Mouse (Mus musculus) macrophage (primary cell): ENCODE measurements at regions not wholly inside any gene's neighbourhood (a gene's known extent, or its start where the extent isn't known, plus 50 kb on each side); places are given as distances from the start of the nearest gene placed in this dataset.

Source experiments
- H3K27ac ChIP-seq: fragments of 350-480 bp; formaldehyde crosslinking; 2 replicates; pipeline ENCODE4 v1.9.0; 2021
- H3K36me3 ChIP-seq: fragments of 350-480 bp; formaldehyde crosslinking; 2 replicates; pipeline ENCODE4 v1.9.0; 2021; ENCODE audit errors: inconsistent target
- H3K4me3 ChIP-seq: fragments of 350-480 bp; formaldehyde crosslinking; 2 replicates; pipeline ENCODE4 v1.9.0; 2021; ENCODE audit errors: inconsistent target
- H3K79me2 ChIP-seq: fragments of 350-480 bp; formaldehyde crosslinking; 2 replicates; pipeline ENCODE4 v1.9.0; 2021; ENCODE audit errors: inconsistent target
- WGBS: methylation state at CpG from one replicate; pipeline ENCODE4 v1.1.7; 2026; ENCODE audit warnings: inconsistent platforms; ENCODE audit not compliant: missing documents; 5-methylcytosine and 5-hydroxymethylcytosine counted together

DNA sequence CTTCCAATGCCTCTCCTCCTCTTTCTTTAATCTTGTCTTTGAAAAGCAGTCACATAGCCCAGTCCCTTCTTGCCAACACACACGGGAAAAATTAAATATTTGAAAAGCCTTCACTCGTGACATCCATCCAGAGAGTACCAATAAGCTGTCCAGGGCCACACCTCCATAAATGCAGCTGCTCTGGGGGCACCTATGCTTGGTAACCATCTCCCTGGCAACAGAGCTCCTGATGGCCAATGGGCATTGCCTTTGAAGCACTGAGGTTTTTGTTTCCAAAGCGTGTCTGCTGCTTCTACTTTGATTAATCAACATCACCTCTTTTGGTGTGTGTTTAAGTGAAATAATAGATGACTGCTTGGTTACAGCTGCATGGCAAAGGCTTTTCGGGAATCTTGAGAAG lies 319.1 kb downstream of the Icos start:
- no peaks in the 10 kb centered on the region for H3K79me2 ChIP-seq
- H3K36me3 ChIP-seq: no peaks in the 10 kb centered on the region
- H3K4me3 ChIP-seq: no peak overlapping the region
- WGBS: 81% methylated on average over 4 of the region's 4 CpGs
- no peak overlapping the region for H3K27ac ChIP-seq

DNA sequence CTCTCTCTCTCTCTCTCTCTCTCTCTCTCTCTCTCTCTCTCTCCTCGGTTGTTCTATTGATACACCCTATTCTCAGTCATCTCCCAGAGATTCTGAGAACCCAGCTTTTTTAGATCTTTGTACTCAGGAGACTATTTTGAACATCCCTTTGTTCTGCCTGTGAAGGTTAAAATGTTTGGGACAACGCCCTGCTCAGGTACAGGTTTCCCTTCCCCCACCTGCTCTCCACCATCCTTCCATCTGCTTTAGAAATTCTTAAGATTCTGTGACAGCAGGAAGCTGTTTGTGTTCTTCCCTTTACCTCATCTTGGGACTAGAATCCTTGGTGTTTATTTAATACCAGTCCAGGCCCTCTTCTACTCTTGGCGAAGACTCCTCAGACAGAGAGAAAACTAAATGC lies 319.6 kb downstream of the Icos start:
- no peak overlapping the region for H3K27ac ChIP-seq
- H3K36me3 ChIP-seq: no peaks in the 10 kb centered on the region
- 81% methylated on average over 3 of the region's 3 CpGs for WGBS
- H3K79me2 ChIP-seq: no peaks in the 10 kb centered on the region
- no peak overlapping the region for H3K4me3 ChIP-seq

DNA sequence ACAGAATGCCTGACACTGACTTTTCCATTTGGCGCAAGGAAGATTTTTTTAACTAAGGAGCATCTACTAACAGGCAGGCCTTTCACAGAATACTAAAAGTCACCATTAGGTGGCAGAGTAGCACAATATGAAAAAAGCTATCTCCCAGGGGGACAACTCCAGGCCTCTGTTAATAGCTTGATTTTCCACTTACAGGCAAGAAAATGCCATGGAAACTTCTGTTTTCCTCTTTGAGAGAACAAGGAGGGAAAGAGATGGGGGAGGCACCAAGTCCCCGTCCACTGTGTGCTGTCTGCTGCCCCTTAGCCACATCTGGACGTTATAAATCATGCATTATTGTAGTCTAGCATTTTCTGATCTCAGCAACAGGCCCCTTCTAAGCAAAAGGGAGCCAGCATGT lies 320.3 kb downstream of the Icos start:
- WGBS: 62% methylated on average over 3 of the region's 3 CpGs
- Histone ChIP-seq H3K79me2 (no peaks in the 10 kb centered on the region), H3K36me3 (no peaks in the 10 kb centered on the region), H3K27ac (no peak overlapping the region), H3K4me3 (no peak overlapping the region)

DNA sequence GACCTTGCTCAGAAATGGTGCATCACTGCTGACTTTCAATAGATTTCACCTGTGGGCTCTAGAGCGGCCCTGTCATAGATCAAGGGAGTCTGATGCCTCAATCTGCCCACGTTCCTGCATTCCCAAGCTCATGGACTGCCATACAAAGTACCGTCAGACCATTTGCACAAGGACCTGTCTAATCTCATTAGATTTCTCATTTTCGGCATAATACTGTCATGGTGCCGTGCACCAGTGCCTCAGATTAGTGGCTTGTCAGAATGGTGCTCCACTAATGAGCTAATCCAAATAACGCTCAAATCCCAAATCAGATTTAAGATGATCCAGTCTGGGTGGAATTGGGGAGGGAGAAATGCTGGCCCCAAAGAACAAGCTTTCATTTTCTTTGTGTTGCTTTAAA lies 321.1 kb downstream of the Icos start:
- WGBS: 92% methylated on average over 6 of the region's 6 CpGs
- Histone ChIP-seq H3K79me2 (no peaks in the 10 kb centered on the region), H3K27ac (no peak overlapping the region), H3K36me3 (no peaks in the 10 kb centered on the region), H3K4me3 (no peak overlapping the region)

DNA sequence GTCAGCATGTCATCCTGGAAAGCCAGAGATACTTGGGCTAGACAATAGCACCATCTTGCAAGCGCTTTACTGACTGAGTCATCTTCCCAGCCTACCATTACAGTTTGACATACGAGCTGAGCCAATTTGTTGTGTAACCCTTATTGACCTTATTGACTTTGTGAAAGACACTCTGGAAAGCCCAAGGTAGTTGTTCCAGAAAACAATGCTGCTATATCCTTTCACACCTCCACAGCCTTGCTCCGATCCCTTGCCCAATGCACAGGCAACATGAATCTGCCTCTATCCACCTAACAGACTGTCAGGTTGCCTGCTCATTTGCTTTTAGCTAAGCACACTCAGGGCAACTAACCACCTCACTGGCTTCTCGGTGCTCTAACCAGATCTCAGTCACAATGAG lies 322.8 kb downstream of the Icos start:
- H3K36me3 ChIP-seq: no peaks in the 10 kb centered on the region
- no peak overlapping the region for H3K4me3 ChIP-seq
- 85% methylated on average over 4 of the region's 4 CpGs for WGBS
- no peaks in the 10 kb centered on the region for H3K79me2 ChIP-seq
- no peak overlapping the region for H3K27ac ChIP-seq

DNA sequence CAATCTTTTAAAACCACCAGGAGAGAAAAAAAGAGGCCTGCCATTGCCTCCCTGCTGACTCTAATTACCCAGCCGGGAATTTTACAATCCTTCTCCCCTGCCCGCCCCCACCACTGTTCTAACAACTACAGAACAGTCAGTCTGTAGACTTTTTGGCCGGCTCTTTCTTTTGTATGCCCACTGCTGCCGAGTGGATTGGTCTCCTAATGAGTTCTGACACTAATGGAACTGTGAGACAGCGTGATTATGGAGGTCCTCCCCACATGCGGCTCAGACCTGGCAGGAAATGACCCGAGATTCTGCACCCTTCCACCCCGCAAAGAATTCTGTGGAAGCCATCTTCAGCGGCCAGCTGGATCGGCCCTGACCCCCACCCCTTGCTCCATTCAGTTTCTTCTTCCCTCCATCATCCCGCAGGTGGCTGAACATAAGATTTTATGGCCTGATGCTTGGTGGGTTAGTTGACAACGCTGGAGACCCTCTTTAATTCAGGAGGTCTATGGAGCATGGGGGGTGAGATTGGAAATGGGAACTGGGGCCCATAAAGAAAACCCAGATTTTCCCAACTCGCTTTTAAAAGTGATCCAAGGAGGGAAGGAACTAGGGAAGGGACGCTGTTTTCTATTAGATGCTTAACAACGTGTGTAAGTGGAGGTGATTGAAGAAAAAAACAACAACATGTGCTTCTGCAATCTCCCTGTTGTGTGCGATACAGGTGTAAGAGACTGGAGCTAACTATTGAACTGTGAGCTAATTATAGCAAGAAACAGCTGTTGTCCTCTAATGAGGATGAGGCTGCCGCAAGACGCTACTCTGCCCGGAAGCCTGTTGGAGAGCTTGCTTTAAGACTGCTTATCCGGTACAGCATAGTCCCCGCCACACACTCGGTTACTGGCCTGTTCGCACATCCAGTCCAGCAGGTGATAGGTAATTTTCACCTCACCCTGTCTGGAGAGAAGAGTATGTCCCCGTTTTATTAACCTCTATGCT lies 323.6 kb downstream of the Icos start:
- Histone ChIP-seq H3K79me2 (no peaks in the 10 kb centered on the region), H3K36me3 (no peaks in the 10 kb centered on the region), H3K4me3 (no peak overlapping the region), H3K27ac (no peak overlapping the region)
- WGBS: 68% methylated on average over 24 of the region's 24 CpGs

DNA sequence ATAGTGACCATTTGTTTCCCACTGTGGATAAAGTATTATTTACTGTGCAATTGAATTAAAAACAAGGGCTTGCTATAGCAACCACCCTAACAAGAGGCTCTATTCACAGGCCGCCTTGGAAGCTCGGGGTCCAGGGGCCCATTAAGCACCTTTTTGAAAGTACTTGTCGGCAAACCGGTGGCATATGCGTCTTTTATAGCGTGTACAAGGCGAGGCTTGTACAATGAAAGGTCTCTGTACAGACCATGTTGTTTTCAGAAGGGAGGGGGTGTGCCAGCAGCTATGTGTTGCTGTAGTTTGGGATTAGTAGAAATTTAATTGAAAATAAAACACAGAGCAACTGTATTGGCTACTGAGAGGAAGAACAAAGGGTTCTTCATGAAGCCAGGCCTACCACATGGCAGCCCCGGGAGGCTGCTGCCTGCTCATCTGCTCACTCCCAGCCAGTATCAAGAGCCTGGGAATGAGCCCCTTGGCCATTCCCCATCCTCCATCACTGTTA lies 324.9 kb downstream of the Icos start:
- Histone ChIP-seq H3K79me2 (no peaks in the 10 kb centered on the region), H3K27ac (no peak overlapping the region), H3K4me3 (no peak overlapping the region), H3K36me3 (no peaks in the 10 kb centered on the region)
- 98% methylated on average over 8 of the region's 8 CpGs for WGBS

DNA sequence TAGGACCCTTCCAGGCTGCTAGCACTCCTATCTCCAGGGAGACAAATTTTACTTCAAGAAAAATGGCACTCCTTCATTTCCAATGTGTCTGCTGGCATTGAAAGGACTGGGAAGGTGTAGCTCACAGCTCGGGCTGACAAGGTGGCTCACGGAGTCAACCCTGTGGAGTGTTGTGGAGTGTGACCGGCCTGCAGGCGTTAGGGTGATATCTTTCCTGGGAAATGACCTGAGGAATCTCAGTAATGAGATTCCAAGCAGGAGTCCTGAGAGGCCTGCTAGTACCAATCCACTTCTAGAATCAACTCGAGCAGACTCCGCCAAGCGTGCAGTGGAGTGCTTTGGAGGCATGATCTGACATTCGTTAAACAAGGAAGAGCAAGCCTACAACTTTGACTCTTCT lies 328.6 kb downstream of the Icos start:
- Histone ChIP-seq H3K36me3 (no peaks in the 10 kb centered on the region), H3K4me3 (no peak overlapping the region), H3K27ac (no peak overlapping the region), H3K79me2 (no peaks in the 10 kb centered on the region)
- 95% methylated on average over 8 of the region's 8 CpGs for WGBS

DNA sequence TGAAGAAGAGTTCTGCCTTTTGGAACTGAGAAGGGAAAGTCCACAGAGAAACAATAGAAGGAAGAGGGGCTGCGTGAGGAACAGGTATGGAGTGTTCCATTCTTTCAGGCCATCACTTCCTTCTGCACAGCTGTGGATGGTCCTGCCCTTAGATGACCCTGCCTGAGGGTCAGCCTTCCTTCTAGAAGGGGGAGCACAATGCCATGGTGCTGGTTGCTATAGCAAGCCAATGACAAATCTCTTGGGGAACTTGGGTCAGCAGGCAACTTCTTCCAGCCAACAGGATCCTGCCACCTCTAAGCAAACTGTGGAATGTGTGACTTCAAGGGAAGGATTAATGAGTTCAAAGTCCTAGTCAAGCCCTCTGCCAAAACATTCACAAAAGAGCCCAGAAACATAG lies 329.1 kb upstream of the Pard3b start:
- Histone ChIP-seq H3K79me2 (no peaks in the 10 kb centered on the region), H3K4me3 (no peak overlapping the region), H3K36me3 (no peaks in the 10 kb centered on the region), H3K27ac (no peak overlapping the region)
- 67% methylated on average over 1 of the region's 1 CpGs for WGBS

DNA sequence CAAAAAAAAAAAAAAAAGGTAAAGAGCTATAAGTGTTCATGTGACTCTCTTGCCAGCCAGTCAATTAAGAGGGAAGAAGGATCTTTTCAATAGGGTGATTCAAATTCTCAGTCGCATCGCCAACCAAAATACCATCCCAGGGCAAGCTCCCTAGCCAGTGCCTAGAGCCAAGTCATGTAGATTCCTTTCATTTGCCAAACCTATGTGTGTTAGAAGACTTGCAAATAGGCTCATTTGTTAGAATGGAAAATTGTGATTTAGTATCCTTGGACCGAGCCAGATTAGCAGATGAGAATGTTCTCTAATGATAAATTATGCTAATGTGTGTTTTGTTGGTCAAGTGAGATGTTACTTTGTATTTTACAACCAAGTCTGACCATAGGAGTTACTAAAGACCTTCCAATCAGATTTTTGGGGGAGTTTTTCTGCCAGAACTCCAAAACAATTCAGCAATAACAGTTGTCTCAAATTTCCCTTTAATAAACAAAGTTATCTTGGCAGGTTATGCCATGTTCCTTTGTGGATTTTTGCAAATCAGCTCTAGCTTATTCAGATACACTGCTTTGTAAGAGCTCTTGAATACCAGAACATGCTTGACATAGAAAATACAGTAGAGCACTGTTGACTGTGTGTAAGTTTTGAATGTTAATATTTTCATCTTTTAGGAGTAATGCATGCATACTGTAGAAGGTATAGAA lies 328.4 kb upstream of the Pard3b start:
- no peak overlapping the region for H3K4me3 ChIP-seq
- WGBS: 90% methylated on average over 3 of the region's 3 CpGs
- no peak overlapping the region for H3K27ac ChIP-seq

DNA sequence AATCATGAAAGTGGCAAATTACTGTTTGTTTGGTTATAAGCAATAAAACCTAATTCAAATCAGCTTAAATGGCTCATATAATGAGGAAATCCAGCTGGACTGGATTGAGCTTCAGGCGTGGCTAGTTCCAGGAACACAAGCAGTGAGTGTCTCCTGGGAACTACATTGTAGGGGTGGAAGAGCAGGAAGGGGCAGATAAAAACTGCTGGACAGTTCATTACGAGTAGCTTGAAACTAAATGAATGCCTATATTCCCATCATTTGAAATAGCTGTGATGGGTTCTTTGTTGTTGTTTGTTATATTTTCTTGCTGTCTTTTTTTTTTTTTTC lies 327.9 kb upstream of the Pard3b start:
- no peak overlapping the region for H3K4me3 ChIP-seq
- no peak overlapping the region for H3K27ac ChIP-seq
- H3K79me2 ChIP-seq: no peaks in the 10 kb centered on the region
- H3K36me3 ChIP-seq: no peaks in the 10 kb centered on the region
- WGBS: 79% methylated on average over 2 of the region's 2 CpGs

More for the DNA sequence above, 328.4 kb upstream of the Pard3b start:
- H3K79me2 ChIP-seq: no peaks in the 10 kb centered on the region
- H3K36me3 ChIP-seq: no peaks in the 10 kb centered on the region

DNA sequence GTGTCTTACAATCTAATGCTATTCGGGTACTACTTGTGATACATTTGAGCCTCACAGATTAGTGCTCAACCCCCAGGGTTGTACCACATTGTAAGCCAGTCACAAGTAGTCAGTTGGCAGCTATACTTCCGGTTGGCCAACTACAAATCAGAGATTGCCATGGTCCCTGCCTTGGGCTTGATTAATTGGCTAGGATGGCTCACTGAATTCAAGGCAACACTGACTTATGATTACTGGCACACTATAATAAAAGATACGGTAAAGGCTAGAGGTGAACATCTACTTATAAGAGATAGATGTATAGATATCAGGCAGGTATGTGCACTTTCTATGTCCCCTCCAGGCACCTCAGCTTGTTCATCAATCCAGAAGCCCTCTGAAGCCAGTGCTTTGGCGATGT lies 325.4 kb upstream of the Pard3b start:
- Histone ChIP-seq H3K36me3 (no peaks in the 10 kb centered on the region), H3K27ac (no peak overlapping the region), H3K79me2 (no peaks in the 10 kb centered on the region), H3K4me3 (no peak overlapping the region)
- WGBS: 90% methylated on average over 4 of the region's 4 CpGs

DNA sequence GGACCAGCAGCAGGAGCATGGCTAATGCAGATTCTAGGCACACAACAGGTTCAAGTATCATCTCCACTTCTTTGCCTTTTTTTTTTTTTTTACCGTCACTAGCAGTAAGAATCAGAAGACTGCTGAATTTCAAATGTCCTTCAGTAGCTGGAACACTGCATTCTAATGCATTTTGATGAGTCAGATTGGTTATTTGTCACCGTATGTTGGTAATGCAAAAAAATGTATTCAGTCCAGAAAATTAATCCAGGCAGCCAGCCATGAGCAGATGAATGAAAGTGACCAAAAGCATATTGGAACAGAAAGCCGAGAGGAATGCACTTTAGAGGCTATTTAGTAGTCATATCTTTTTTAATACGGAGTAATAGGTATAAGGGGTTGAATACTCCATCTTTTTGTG lies 322.4 kb upstream of the Pard3b start:
- Histone ChIP-seq H3K4me3 (no peak overlapping the region), H3K27ac (no peak overlapping the region), H3K79me2 (no peaks in the 10 kb centered on the region), H3K36me3 (no peaks in the 10 kb centered on the region)
- WGBS: 92% methylated on average over 4 of the region's 4 CpGs

DNA sequence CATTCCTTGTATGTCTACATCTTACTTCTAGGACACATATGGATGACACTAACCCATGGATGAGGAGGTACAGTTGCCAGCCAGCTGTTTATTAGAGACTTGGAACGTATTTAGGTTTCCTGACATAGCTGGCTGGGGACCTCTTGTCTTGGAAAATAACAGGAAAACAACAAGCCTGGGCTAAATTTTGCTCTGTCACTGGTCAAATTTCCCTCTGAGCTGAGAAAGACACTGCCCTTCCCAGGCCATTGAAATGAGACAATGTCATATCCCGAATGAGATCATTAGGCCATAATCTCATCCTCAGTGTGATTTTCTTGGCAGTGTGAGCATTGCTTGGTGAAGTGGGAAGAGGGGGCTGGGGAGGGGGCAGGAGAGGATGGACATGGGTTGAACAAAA lies 321.9 kb upstream of the Pard3b start:
- Histone ChIP-seq H3K27ac (no peak overlapping the region), H3K79me2 (no peaks in the 10 kb centered on the region), H3K36me3 (no peaks in the 10 kb centered on the region), H3K4me3 (no peak overlapping the region)
- WGBS: 92% methylated on average over 2 of the region's 2 CpGs

DNA sequence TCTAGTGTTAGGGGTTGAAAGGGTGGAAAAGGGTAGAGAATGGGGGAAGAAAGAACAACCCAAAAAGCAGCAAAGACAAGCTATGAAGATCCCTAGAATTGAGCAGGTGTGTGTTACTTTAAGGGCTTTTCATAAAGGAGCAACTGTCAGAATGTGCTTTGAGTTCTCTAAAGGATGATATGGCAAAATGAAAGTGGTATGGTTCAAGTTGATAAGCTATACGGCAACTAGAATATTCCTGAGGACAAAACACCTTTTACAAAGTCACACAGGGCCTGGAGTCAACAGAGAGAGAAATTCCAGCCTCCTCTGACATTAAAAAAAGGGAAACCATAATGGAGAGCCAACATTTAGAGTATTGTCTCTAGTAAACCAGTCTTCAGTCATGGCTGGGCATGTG lies 320.6 kb upstream of the Pard3b start:
- 92% methylated on average over 1 of the region's 1 CpGs for WGBS
- no peaks in the 10 kb centered on the region for H3K36me3 ChIP-seq
- H3K79me2 ChIP-seq: no peaks in the 10 kb centered on the region
- no peak overlapping the region for H3K27ac ChIP-seq
- no peak overlapping the region for H3K4me3 ChIP-seq
